Mouse (Mus musculus): Measurements from ENCODE around the gene Arhgef18.

DNA sequence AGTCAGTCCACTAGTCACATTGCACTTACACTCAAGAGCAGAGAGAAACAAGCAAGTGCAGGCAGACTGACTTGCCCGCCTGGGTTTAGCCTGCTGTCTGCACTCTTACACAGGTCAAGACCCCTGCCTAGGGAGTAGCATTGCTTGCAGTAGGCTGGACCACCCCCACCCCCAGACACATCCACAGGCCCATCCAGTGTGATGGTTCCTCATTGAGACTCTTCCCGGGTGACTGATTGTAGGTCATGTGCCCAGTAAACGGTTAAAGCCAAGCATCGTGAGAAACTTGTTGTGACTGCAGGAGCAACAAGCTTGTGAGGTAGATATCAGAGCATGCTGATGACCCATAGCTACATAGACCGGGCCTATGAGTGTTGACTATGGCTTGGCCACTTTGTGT lies 28.7 kb downstream of the Arhgef18 start:
- no peak for TF ChIP-seq CTCF (IDR thresholded peaks at IDR 0.05; ENCODE audit: extremely low read depth, insufficient read depth, insufficient read length, insufficient replicate concordance)
- TF ChIP-seq POLR2A (IDR thresholded peaks at IDR 0.05; ENCODE audit: low read depth, low read length) = no peak

Data from spleen, adult 2 months (tissue).